Mouse (Mus musculus): ENCODE data around the gene Chtf18. TPM values are rescaled to one million over a fixed set of nuclear protein-coding genes. Genes with fewer than 3 reads are reported as not detected.

Gene Chtf18
- total RNA-seq, 2 experiments from 2014 or later = 1.2 to 1.8 TPM

DNA sequence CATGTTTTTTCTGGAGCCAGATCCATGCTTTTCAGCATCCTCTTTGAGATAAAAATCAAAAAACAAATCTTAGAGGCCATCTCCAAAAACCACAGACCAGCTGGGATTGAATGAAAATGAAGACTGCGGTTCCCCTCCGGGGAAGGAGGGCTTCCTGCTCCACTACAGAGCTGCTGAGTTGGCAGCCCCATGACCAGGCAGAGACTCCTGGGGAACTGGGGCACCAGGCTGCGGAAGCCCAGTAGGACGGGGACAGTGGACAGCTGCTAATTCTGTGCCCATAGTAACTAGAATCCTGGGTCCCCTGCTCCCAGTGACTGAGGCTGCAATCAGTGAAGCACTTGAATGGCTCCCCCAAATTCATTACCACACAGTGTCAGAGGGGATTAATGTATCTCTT, 45.6 kb downstream of the Chtf18 start:
- peak overlapping the region; percentile 43 for H3K27ac ChIP-seq
- H3K4me3 ChIP-seq = no peak overlapping the region
- TF ChIP-seq CTCF (conservative IDR thresholded peaks at IDR 0.05) = no peak
- no peak for DNase-seq (ENCODE audit: low spot score in 2 of 2)

DNA sequence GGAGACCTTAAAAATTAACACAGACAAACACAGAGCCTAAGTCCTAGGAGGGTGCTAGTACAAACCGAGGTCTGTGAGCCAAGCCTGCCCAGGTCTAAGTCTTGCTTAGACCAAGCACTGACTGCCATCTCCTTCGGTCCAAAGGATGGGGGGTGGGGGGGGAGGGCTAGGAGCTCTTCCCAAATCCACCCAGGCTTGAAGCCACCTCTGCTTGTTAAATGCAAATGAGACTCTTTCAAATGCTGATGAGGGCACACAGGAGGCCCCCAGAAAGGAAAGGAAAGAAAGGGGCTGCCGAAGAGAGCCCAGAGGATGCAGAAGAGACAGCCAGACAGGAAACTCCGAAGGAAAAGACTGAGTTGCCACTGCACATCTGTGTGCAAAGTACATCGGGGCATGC, 47.4 kb downstream of the Chtf18 start:
- no peak overlapping the region for H3K4me3 ChIP-seq
- no peak for TF ChIP-seq CTCF (conservative IDR thresholded peaks at IDR 0.05)
- H3K27ac ChIP-seq = peak overlapping the region; percentile 43; the same call in 1 of the 2 replicates
- DNase-seq (ENCODE audit: low spot score in 2 of 2) = no peak

DNA sequence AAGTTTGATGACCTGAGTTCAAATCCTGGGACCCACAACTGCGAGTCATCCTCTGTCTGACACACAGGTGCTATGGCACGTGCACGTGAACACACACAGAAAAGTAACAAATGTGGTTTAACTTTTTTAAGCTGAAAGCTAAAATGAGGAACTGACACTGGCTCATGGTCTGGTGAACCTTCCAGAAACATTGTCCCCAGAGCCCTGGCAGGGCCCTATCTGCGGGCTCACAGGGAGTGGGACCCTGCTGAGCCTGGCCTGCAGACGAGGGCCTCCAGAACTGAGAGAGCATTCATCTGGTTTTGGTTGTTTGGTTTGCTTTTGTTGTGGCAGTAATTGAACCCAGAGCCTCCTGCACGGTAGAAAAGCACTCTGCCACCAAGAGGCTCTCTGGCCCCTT, 49.2 kb downstream of the Chtf18 start:
- peak overlapping the region; percentile 51; the same call in 1 of the 2 replicates for H3K27ac ChIP-seq
- TF ChIP-seq CTCF (conservative IDR thresholded peaks at IDR 0.05) = no peak
- no peak for DNase-seq (ENCODE audit: low spot score in 2 of 2)
- H3K4me3 ChIP-seq = no peak overlapping the region

DNA sequence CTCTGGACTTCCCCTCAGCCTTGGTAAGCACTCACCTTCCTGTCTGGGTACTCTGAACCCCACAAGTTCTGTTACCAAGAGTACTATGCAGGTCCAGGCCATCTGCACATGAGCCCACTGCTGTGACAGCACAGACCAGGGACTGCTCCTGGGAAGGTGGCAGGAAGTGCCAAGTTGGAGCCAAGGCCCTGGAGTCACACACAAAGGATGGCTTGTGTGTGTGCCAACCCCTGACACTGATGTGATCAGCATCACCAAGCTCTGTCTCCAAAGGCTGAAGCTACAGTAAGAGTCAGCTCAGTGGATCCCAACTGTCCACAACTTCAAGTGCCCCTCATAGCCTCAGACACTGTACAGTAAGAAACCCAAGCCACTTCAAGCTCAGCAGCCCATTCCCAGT, 54.2 kb downstream of the Chtf18 start:
- no peak for TF ChIP-seq CTCF (conservative IDR thresholded peaks at IDR 0.05)
- peak overlapping the region; percentile 43; the same call in 1 of the 2 replicates for H3K27ac ChIP-seq
- no peak for DNase-seq (ENCODE audit: low spot score in 2 of 2)
- H3K4me3 ChIP-seq = no peak overlapping the region

Small RNAs within 50 kb of the gene (microRNA-seq; reads per million reads assigned to microRNA genes)
- gene Gm25083 = 0 reads per million in 2 experiments

Other genes with a start within 250 kb of the Chtf18 start
- gene Sstr5, start 230.1 kb downstream of the Chtf18 start, total RNA-seq (2021) = under 1 TPM in 1 of 2 experiments, not detected in 1; 0.15 TPM
- gene Sox8, start 156.7 kb downstream of the Chtf18 start, total RNA-seq (2021) = 10 to 100 TPM; 47.7 to 55.7 TPM
- gene Lmf1, start 148.3 kb downstream of the Chtf18 start, total RNA-seq (2021) = 10 to 100 TPM; 25.5 to 31.2 TPM
- 100 to 1,000 TPM; 106 to 122 TPM for gene Gng13, start 10.2 kb downstream of the Chtf18 start, total RNA-seq (2021)
- 10 to 100 TPM; 54.5 to 56.9 TPM for gene Rpusd1, start 251 bp upstream of the Chtf18 start, total RNA-seq (2021)
- not detected for gene Mslnl, start 8.6 kb upstream of the Chtf18 start, total RNA-seq (2021)
- under 1 TPM; 0.51 to 0.69 TPM for gene Msln, start 27.0 kb upstream of the Chtf18 start, total RNA-seq (2021)
- 10 to 100 TPM; 37.4 to 39.8 TPM for gene Narfl, start 46.4 kb upstream of the Chtf18 start, total RNA-seq (2021)
- 100 to 1,000 TPM; 116 to 117 TPM for gene Haghl, start 58.3 kb upstream of the Chtf18 start, total RNA-seq (2021)
- gene Ccdc78, start 59.2 kb upstream of the Chtf18 start, total RNA-seq (2021) = under 1 TPM; 0.49 to 0.51 TPM
- gene Fam173a, start 65.5 kb upstream of the Chtf18 start, total RNA-seq (2021) = 10 to 100 TPM; 83.0 to 89.3 TPM
- 1 to 10 TPM; 1.4 to 1.9 TPM for gene AC134908.4, start 68.2 kb upstream of the Chtf18 start, total RNA-seq (2021)
- 10 to 100 TPM; 76.9 to 80.3 TPM for gene Metrn, start 69.7 kb upstream of the Chtf18 start, total RNA-seq (2021)
- gene Fbxl16, start 81.7 kb upstream of the Chtf18 start, total RNA-seq (2021) = 100 to 1,000 TPM; 680 to 699 TPM
- gene Wdr24, start 96.2 kb upstream of the Chtf18 start, total RNA-seq (2021) = 10 to 100 TPM; 27.9 to 28.9 TPM
- gene Jmjd8, start 101.4 kb upstream of the Chtf18 start, total RNA-seq (2021) = 10 to 100 TPM; 58.0 to 61.1 TPM
- gene Stub1, start 106.0 kb upstream of the Chtf18 start, total RNA-seq (2021) = 100 to 1,000 TPM; 164 to 175 TPM
- gene Rhbdl1, start 109.9 kb upstream of the Chtf18 start, total RNA-seq (2021) = 10 to 100 TPM; 43.0 to 44.8 TPM
- gene Gm20683, start 114.3 kb upstream of the Chtf18 start, total RNA-seq (2021) = 10 to 100 TPM; 30.0 to 33.9 TPM
- gene Rhot2, start 117.4 kb upstream of the Chtf18 start, total RNA-seq (2021) = 100 to 1,000 TPM in 1 of 2 experiments, 10 to 100 TPM in 1; 95.9 to 107 TPM
- gene Wdr90, start 134.1 kb upstream of the Chtf18 start, total RNA-seq (2021) = 10 to 100 TPM; 21.7 to 24.6 TPM
- 10 to 100 TPM; 20.9 to 21.6 TPM for gene Mcrip2, start 141.3 kb upstream of the Chtf18 start, total RNA-seq (2021)
- 10 to 100 TPM; 39.0 to 39.9 TPM for gene Mettl26, start 147.7 kb upstream of the Chtf18 start, total RNA-seq (2021)
- 1 to 10 TPM; 1.7 to 2.8 TPM for gene Wfikkn1, start 153.4 kb upstream of the Chtf18 start, total RNA-seq (2021)
- 10 to 100 TPM; 50.1 to 51.1 TPM for gene Rab40c, start 192.3 kb upstream of the Chtf18 start, total RNA-seq (2021)
- 100 to 1,000 TPM; 120 TPM for gene Pigq, start 217.5 kb upstream of the Chtf18 start, total RNA-seq (2021)
- 1 to 10 TPM; 1.3 to 1.5 TPM for gene Nhlrc4, start 217.5 kb upstream of the Chtf18 start, total RNA-seq (2021)
- gene A930017K11Rik, start 225.1 kb upstream of the Chtf18 start, total RNA-seq (2021) = under 1 TPM; 0.41 to 0.64 TPM

Measured in layer of hippocampus, adult 2 months (tissue).